Mouse (Mus musculus) heart, adult 9 months (tissue): ENCODE results near the gene Zfp691.
A peak's percentile ranks its signal among the peaks of the same experiment; 100 is the strongest.

Experiments used
- DNase-seq, 2 experiments: peaks; one replicate each; pipeline ENCODE4 v3.0.0; 2022; ENCODE audit warnings: low spot score in 2 of 2

Zfp691 gene

DNA sequence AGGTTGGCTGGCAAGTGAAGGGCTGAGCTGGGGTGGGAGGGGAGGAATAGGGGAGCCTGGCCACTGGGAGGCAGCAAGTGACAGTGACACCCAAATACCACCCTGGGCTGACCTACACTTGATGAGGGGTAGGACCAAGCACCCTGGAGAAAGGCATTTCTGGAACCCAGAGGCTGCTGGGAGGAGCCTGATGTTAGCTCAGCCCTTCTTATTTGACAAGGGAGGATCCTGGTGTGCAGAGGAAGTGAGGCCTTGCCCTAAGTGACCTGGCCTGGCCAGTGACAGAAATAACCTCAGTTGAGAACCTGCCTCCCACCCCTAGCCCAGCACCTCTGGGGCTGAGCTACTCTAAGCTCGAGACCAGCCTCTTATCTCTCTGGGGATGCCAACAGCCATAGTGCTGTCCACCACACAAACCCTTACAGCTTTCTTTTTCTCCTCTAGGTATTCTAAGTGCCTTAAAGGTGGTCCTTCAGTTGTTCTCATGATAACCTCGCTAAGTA is 49.2 kb downstream of the Zfp691 start:
- DNase-seq = no peak

DNA sequence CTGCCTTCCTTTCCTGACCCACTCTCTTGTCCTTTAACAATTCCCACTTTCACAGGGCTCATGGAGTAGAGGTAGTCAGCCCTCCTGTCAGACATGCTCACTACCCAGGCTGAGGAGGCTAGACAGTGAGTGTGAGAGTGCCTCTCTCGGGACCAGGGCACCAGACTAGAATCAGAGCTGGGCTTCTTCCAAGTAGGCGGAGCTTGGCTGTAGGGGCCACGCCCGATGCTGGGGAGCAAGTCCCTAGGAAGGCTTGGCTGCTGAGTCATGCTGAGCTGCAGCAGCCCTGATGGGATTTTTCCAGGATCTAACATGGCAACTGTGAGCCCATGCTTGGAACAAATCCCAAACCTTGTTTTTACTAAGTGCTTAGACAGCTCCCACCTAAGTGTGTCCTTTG is 52.7 kb downstream of the Zfp691 start:
- peak; percentile 70 to 82 for DNase-seq

DNA sequence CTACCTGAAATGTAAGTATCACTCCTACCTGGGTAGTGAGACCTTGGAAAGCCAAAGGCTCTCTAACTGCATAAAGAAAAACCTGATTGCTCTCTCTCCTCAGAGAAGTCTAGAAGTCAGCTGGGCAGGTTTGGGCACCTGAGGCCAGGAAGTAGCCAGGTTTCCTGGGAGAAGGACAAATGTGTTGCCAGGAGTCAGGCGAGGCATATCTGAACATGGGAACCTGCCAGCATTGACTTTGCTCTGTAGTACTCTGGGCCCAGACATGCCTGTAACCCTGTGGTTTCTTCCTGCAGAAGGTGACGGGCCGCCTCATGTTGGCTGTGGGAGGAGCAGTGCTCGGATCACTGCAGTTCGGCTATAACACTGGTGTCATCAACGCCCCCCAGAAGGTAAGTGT is 53.9 kb downstream of the Zfp691 start:
- DNase-seq = no peak
